Mouse (Mus musculus): Measurements from ENCODE around the gene Mindy3. TPM values are rescaled to one million over a fixed set of nuclear protein-coding genes. Genes with fewer than 3 reads are reported as not detected.

Mindy3 gene
- 39.6 to 51.0 TPM (median 44.8 TPM) in 4 replicates for total RNA-seq (2023; ENCODE audit: inconsistent age)

DNA sequence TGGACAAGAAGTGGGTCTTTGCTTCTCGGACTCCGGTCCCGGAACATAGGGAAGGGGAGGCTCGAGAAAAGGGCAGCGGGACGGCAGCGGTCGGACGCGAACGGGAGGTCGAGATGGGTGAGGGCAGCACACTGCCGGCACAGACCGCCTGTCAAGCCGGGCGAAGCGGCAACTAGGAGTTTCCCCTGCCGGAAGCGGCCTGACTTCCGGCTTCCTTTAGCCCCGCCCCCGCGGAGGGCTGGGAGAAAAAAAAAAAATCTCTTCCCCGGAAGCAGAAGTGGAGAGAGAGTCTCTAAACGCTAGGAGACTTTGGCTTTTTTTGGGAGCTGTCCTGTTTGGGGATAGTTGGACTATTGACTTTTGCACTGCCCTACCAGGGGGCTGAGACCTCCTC, at the start of gene Mindy3:
Gene Mindy3 (minus strand): TSS at position 209 of the 394 bp plus-strand sequence.

GRCm38 (mm10) chr2:12301431-12302170, 117.7 kb downstream of the Mindy3 start, which contains the start of gene Itga8:
Gene Itga8, minus strand, starts transcription at chr2:12301922.

Other genes with a start within 250 kb of the Mindy3 start
- 0.74 TPM in 1 of 4 replicates, not detected in the others for gene Itga8, start 117.5 kb downstream of the Mindy3 start, total RNA-seq (2023; ENCODE audit: inconsistent age)